Mouse (Mus musculus): ENCODE data around the gene Cd300e. TPM values are rescaled to one million over a fixed set of nuclear protein-coding genes. Genes with fewer than 3 reads are reported as not detected.

Gene Cd300e
- polyA plus RNA-seq, 1 experiment from 2014 or later, result 1.1 TPM

- Histone ChIP-seq H3K9me3 (ENCODE audit: low read length) (no peaks in the 10 kb centered on the region), H3K27me3 (ENCODE audit: insufficient read depth, low read length) (no peaks in the 10 kb centered on the region), H3K4me3 (ENCODE audit: low read depth, low read length) (no peak overlapping the region), H3K4me2 (ENCODE audit: low read depth, low read length) (no peak overlapping the region), H3K4me1 (ENCODE audit: insufficient read depth) (no peaks in the 10 kb centered on the region), H3K9ac (replicated peaks) (no peak overlapping the region), H3K36me3 (replicated peaks; ENCODE audit: insufficient read depth, low read length) (no peaks in the 10 kb centered on the region), H3K27ac (ENCODE audit: low read depth) (no peak overlapping the region)
- ATAC-seq (no peak), DNase-seq (no peak)
- TF ChIP-seq EP300 (IDR thresholded peaks at IDR 0.05; ENCODE audit: low read depth) (no peak), CTCF (IDR thresholded peaks at IDR 0.05; ENCODE audit: low read depth) (no peak)
- 78% methylated on average over 25 of the region's 25 CpGs for WGBS (ENCODE audit: insufficient replicate concordance)
These were observed 41.8 kb upstream of the Cd300e start for GRCm38 (mm10) chr11:115103470-115104413.

GRCm38 (mm10) chr11:115102116-115102515 lies 40.1 kb upstream of the Cd300e start:
- Histone ChIP-seq H3K36me3 (replicated peaks; ENCODE audit: insufficient read depth, low read length) (no peaks in the 10 kb centered on the region), H3K4me1 (ENCODE audit: insufficient read depth) (no peaks in the 10 kb centered on the region), H3K9me3 (ENCODE audit: low read length) (no peaks in the 10 kb centered on the region), H3K4me2 (ENCODE audit: low read depth, low read length) (no peak overlapping the region), H3K4me3 (ENCODE audit: low read depth, low read length) (no peak overlapping the region), H3K27me3 (ENCODE audit: insufficient read depth, low read length) (no peaks in the 10 kb centered on the region), H3K9ac (replicated peaks) (no peak overlapping the region), H3K27ac (ENCODE audit: low read depth) (no peak overlapping the region)
- WGBS (ENCODE audit: insufficient replicate concordance), result 81% methylated on average over 9 of the region's 9 CpGs
- ATAC-seq (no peak), DNase-seq (no peak)
- no peak for TF ChIP-seq CTCF (IDR thresholded peaks at IDR 0.05; ENCODE audit: low read depth)
- TF ChIP-seq EP300 (IDR thresholded peaks at IDR 0.05; ENCODE audit: low read depth), result no peak

GRCm38 (mm10) chr11:115101615-115102051 lies 39.7 kb upstream of the Cd300e start:
- 62% methylated on average over 6 of the region's 6 CpGs for WGBS (ENCODE audit: insufficient replicate concordance)
- no peak overlapping the region for H3K4me2 ChIP-seq (ENCODE audit: low read depth, low read length)
- no peak for ATAC-seq
- H3K27me3 ChIP-seq (ENCODE audit: insufficient read depth, low read length), result no peaks in the 10 kb centered on the region
- H3K9ac ChIP-seq (replicated peaks), result no peak overlapping the region
- H3K9me3 ChIP-seq (ENCODE audit: low read length), result no peaks in the 10 kb centered on the region
- no peak overlapping the region for H3K27ac ChIP-seq (ENCODE audit: low read depth)
- H3K4me3 ChIP-seq (ENCODE audit: low read depth, low read length), result no peak overlapping the region
- no peaks in the 10 kb centered on the region for H3K4me1 ChIP-seq (ENCODE audit: insufficient read depth)
- no peak for TF ChIP-seq EP300 (IDR thresholded peaks at IDR 0.05; ENCODE audit: low read depth)
- no peak for TF ChIP-seq CTCF (IDR thresholded peaks at IDR 0.05; ENCODE audit: low read depth)
- H3K36me3 ChIP-seq (replicated peaks; ENCODE audit: insufficient read depth, low read length), result no peaks in the 10 kb centered on the region
- no peak for DNase-seq

GRCm38 (mm10) chr11:115100741-115101140 lies 38.8 kb upstream of the Cd300e start:
- no peaks in the 10 kb centered on the region for H3K36me3 ChIP-seq (replicated peaks; ENCODE audit: insufficient read depth, low read length)
- H3K27me3 ChIP-seq (ENCODE audit: insufficient read depth, low read length), result no peaks in the 10 kb centered on the region
- H3K27ac ChIP-seq (ENCODE audit: low read depth), result no peak overlapping the region
- no peak overlapping the region for H3K4me3 ChIP-seq (ENCODE audit: low read depth, low read length)
- no peak for DNase-seq
- no peak for ATAC-seq
- TF ChIP-seq EP300 (IDR thresholded peaks at IDR 0.05; ENCODE audit: low read depth) (no peak), CTCF (IDR thresholded peaks at IDR 0.05; ENCODE audit: low read depth) (no peak)
- H3K4me1 ChIP-seq (ENCODE audit: insufficient read depth), result no peaks in the 10 kb centered on the region
- no peak overlapping the region for H3K4me2 ChIP-seq (ENCODE audit: low read depth, low read length)
- no peak overlapping the region for H3K9ac ChIP-seq (replicated peaks)
- H3K9me3 ChIP-seq (ENCODE audit: low read length), result no peaks in the 10 kb centered on the region
- WGBS (ENCODE audit: insufficient replicate concordance), result 72% methylated on average over 7 of the region's 7 CpGs

GRCm38 (mm10) chr11:115100032-115100621 lies 38.1 kb upstream of the Cd300e start:
- no peak for DNase-seq
- no peak for ATAC-seq
- Histone ChIP-seq H3K4me3 (ENCODE audit: low read depth, low read length) (no peak overlapping the region), H3K27me3 (ENCODE audit: insufficient read depth, low read length) (no peaks in the 10 kb centered on the region), H3K27ac (ENCODE audit: low read depth) (no peak overlapping the region), H3K9ac (replicated peaks) (no peak overlapping the region), H3K9me3 (ENCODE audit: low read length) (no peaks in the 10 kb centered on the region), H3K4me1 (ENCODE audit: insufficient read depth) (no peaks in the 10 kb centered on the region), H3K36me3 (replicated peaks; ENCODE audit: insufficient read depth, low read length) (no peaks in the 10 kb centered on the region), H3K4me2 (ENCODE audit: low read depth, low read length) (no peak overlapping the region)
- no peak for TF ChIP-seq EP300 (IDR thresholded peaks at IDR 0.05; ENCODE audit: low read depth)
- TF ChIP-seq CTCF (IDR thresholded peaks at IDR 0.05; ENCODE audit: low read depth), result no peak
- WGBS (ENCODE audit: insufficient replicate concordance), result 70% methylated on average over 5 of the region's 5 CpGs

- ATAC-seq (no peak), DNase-seq (no peak)
- TF ChIP-seq EP300 (IDR thresholded peaks at IDR 0.05; ENCODE audit: low read depth) (no peak), CTCF (IDR thresholded peaks at IDR 0.05; ENCODE audit: low read depth) (no peak)
- WGBS (ENCODE audit: insufficient replicate concordance), result 49% methylated on average over 16 of the region's 16 CpGs
- no peaks in the 10 kb centered on the region for H3K9me3 ChIP-seq (ENCODE audit: low read length)
- no peak overlapping the region for H3K4me2 ChIP-seq (ENCODE audit: low read depth, low read length)
- no peaks in the 10 kb centered on the region for H3K36me3 ChIP-seq (replicated peaks; ENCODE audit: insufficient read depth, low read length)
- no peaks in the 10 kb centered on the region for H3K4me1 ChIP-seq (ENCODE audit: insufficient read depth)
- H3K27me3 ChIP-seq (ENCODE audit: insufficient read depth, low read length), result no peaks in the 10 kb centered on the region
- no peak overlapping the region for H3K9ac ChIP-seq (replicated peaks)
- H3K4me3 ChIP-seq (ENCODE audit: low read depth, low read length), result no peak overlapping the region
- H3K27ac ChIP-seq (ENCODE audit: low read depth), result no peak overlapping the region
These were observed 37.4 kb upstream of the Cd300e start for GRCm38 (mm10) chr11:115099241-115099840.

All from liver, postnatal 0 days (tissue).